Mouse (Mus musculus) embryonic facial prominence, embryonic 12.5 days (tissue): ENCODE measurements around the gene Chgb. TPM values are rescaled to one million over a fixed set of nuclear protein-coding genes. Genes with fewer than 3 reads are reported as not detected.

Experiments used
- ATAC-seq: fragments of 200-750 bp; cut with Nextera tagmentation; 2 replicates; pipeline ENCODE4 v1.8.0; 2017; ENCODE audit not compliant: insufficient number of reproducible peaks, insufficient read depth, low FRiP score, low TSS enrichment
- H3K27ac ChIP-seq: fragments of 300-500 bp; sonication (generic); 2 replicates; pipeline ENCODE4 v1.5.1; 2016; ENCODE audit warnings: mild to moderate bottlenecking
- H3K27me3 ChIP-seq: fragments of 300-500 bp; sonication (generic); 2 replicates; pipeline ENCODE4 v1.6.1; 2016; ENCODE audit warnings: mild to moderate bottlenecking, moderate library complexity
- H3K36me3 ChIP-seq: fragments of 300-500 bp; sonication (generic); 2 replicates; pipeline ENCODE4 v1.6.1; 2016; ENCODE audit warnings: mild to moderate bottlenecking
- H3K4me1 ChIP-seq: fragments of 300-500 bp; sonication (generic); 2 replicates; pipeline ENCODE4 v1.6.1; 2016
- H3K4me2 ChIP-seq: fragments of 300-500 bp; sonication (generic); replicated peaks from 2 replicates; pipeline ENCODE4 v1.6.1; 2016; ENCODE audit warnings: mild to moderate bottlenecking, moderate library complexity
- H3K4me3 ChIP-seq: fragments of 300-500 bp; sonication (generic); 2 replicates; pipeline ENCODE4 v1.5.1; 2016; ENCODE audit warnings: mild to moderate bottlenecking
- H3K9ac ChIP-seq: fragments of 300-500 bp; sonication (generic); 2 replicates; pipeline ENCODE4 v1.6.1; 2016; ENCODE audit warnings: mild to moderate bottlenecking, moderate library complexity
- H3K9me3 ChIP-seq: fragments of 300-500 bp; sonication (generic); 2 replicates; pipeline ENCODE4 v1.6.1; 2016; ENCODE audit warnings: mild to moderate bottlenecking, moderate library complexity
- WGBS: fragments of 180-500 bp; shearing (Covaris S2); methylation state at CpG from one replicate; pipeline ENCODE4 v1.1.7; 2016; 5-methylcytosine and 5-hydroxymethylcytosine counted together
- polyA plus RNA-seq: library from polyadenylated mRNA; unstranded; fragments of >200 nt; fragmentation: Nextera tagmentation; extraction: Ambion mirVana; gene quantifications from 2 replicates; pipeline ENCODE4 v1.2.1, GENCODE M21; 2016

Chgb gene
- polyA plus RNA-seq, 1 experiment from 2014 or later: 2.4 TPM

DNA sequence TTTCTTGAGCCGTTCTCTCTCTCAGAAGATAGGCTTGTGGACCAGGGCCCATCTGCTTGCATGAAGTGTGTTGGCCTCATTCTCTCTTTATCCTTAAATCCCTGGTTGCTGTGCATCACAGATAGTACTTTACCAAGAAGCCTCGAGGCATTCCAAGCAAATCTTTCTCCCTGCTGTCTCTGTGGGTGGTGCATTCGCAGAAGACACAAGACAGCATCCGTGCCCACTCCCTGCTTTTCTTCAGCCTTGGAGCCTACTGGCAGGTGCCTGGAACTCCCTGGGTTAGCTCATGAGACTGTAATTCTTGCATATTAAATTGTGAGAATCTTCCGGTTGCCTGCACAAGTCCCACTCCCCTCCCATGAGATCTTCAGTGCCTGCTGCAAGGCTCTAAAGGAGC lies 23.2 kb upstream of the Chgb start:
- Histone ChIP-seq H3K27ac (no peak overlapping the region), H3K4me2 (no peak overlapping the region), H3K4me3 (no peak overlapping the region), H3K36me3 (no peaks in the 10 kb centered on the region), H3K27me3 (no peaks in the 10 kb centered on the region), H3K9me3 (no peaks in the 10 kb centered on the region), H3K9ac (no peak overlapping the region), H3K4me1 (no peaks in the 10 kb centered on the region)
- WGBS: 73% methylated on average over 5 of the region's 5 CpGs
- ATAC-seq: no peak

DNA sequence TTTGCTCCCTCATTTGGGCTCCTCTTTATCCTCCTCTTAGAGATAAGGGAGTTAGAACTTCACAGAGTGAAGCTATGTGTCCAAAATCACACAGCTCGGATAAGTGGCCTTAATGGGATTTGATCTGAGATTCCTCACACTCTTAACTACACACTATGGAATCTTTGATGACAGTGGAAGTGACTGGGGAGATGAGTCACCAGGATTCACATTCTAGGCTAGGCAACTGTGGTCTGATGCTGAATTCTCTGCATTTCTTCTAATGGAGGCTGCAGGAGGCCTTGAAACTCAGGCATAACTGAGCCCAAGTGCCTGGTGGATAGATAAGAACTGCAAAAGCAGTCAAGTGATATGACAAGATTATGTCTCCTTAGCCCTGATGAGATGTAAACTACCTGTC lies 10.3 kb upstream of the Chgb start:
- ATAC-seq: no peak
- no peak overlapping the region for H3K4me3 ChIP-seq
- no peak overlapping the region for H3K9ac ChIP-seq
- H3K9me3 ChIP-seq: no peaks in the 10 kb centered on the region
- no peaks in the 10 kb centered on the region for H3K4me1 ChIP-seq
- H3K27ac ChIP-seq: no peak overlapping the region
- H3K36me3 ChIP-seq: no peaks in the 10 kb centered on the region
- H3K4me2 ChIP-seq: no peak overlapping the region
- H3K27me3 ChIP-seq: no peaks in the 10 kb centered on the region
- WGBS: 74% methylated on average over 1 of the region's 1 CpGs

DNA sequence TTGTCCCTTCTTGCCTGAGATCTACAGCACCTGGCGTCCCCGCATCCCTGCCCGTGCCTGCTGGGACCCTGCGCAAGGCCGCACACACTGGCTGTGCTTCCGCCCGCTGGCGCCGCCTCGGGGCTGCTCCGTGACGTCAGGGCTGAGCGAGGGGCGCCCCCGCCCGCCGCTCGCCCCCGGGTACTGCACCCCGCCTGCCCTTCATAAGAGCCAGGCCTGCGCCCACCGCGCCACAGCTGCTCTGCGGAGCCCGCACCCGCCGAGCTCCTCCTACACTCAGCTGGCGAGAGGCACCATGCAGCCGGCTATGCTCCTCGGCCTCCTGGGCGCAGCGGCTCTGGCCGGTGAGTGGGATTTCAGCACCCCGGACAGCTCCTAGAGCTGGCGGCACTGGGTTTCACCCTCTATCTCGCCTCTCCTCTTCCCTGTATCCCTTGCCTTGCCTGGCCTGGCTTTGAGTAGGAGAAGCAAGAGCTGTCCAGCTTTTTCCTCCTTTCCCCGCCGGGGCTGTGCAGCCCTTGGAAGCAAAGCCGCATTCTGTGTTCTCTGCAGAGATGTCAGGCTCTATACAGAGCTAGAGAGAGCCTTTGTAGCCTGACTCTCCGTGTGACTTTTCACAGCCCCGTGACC lies 476 bp downstream of the Chgb start:
- Histone ChIP-seq H3K4me3 (peak overlapping the region; percentile 40), H3K27me3 (peaks cover 8% of the 10 kb centered on the region; the same call in 1 of the 2 replicates), H3K9me3 (no peaks in the 10 kb centered on the region), H3K4me2 (peak overlapping the region; percentile 79), H3K27ac (0 out of 2 replicates have a peak overlapping the region, but pooled peaks have one; percentile 0), H3K9ac (no peak overlapping the region), H3K36me3 (no peaks in the 10 kb centered on the region), H3K4me1 (0 out of 2 replicates have a peak, but pooled peaks cover 4% of the 10 kb centered on the region)
- ATAC-seq: peak; percentile 99
- 1% methylated on average over 40 of the region's 41 CpGs for WGBS

DNA sequence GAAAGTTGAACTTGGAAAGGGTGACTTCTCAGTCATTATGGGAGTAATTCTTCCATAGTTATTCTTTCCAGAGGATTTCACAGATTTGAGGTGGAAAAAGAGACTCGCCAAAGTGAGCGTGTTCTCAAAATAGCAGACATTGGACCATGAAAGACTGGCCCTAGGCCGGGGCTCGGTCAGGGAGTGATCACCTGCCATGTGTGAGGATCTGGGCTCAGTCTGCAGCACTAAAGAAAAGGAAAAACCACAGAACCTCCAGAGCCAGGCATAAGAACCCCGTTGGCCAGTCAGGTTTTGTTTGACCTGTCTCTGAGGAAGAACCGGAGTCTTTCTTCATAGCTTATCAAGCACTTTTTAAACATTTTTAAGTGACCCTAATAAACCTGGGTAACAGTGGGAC lies 3.0 kb downstream of the Chgb start:
- Histone ChIP-seq H3K9ac (no peak overlapping the region), H3K4me3 (no peak overlapping the region), H3K4me1 (0 out of 2 replicates have a peak, but pooled peaks cover 4% of the 10 kb centered on the region), H3K27ac (no peak overlapping the region), H3K36me3 (no peaks in the 10 kb centered on the region), H3K27me3 (peaks cover 8% of the 10 kb centered on the region; the same call in 1 of the 2 replicates), H3K9me3 (no peaks in the 10 kb centered on the region), H3K4me2 (no peak overlapping the region)
- no peak for ATAC-seq
- WGBS: 81% methylated on average over 6 of the region's 6 CpGs

DNA sequence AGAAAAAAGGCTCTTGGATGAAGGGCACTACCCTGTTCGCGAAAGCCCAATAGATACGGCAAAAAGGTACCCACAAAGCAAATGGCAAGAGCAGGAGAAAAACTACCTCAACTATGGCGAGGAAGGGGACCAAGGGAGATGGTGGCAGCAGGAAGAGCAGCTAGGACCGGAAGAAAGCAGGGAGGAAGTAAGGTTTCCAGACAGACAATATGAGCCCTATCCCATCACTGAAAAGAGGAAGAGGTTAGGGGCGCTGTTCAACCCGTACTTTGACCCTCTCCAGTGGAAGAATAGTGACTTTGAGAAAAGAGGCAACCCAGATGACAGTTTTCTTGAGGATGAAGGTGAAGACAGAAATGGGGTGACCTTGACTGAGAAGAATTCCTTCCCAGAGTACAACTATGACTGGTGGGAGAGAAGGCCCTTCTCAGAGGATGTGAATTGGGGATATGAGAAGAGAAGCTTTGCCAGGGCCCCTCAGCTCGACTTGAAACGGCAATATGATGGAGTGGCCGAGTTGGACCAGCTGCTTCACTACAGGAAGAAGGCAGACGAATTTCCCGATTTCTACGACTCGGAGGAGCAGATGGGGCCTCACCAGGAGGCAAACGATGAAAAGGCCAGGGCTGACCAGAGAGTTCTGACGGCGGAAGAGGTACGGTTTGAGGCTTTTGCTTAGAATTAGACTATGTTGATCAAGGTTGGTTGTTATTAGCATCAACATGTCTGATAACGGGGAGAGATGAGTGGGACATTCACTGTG lies 12.5 kb downstream of the Chgb start:
- ATAC-seq: no peak
- Histone ChIP-seq H3K4me1 (no peaks in the 10 kb centered on the region), H3K4me3 (no peak overlapping the region), H3K9ac (no peak overlapping the region), H3K4me2 (no peak overlapping the region), H3K27me3 (no peaks in the 10 kb centered on the region), H3K27ac (no peak overlapping the region), H3K36me3 (no peaks in the 10 kb centered on the region), H3K9me3 (no peaks in the 10 kb centered on the region)
- 85% methylated on average over 19 of the region's 19 CpGs for WGBS

DNA sequence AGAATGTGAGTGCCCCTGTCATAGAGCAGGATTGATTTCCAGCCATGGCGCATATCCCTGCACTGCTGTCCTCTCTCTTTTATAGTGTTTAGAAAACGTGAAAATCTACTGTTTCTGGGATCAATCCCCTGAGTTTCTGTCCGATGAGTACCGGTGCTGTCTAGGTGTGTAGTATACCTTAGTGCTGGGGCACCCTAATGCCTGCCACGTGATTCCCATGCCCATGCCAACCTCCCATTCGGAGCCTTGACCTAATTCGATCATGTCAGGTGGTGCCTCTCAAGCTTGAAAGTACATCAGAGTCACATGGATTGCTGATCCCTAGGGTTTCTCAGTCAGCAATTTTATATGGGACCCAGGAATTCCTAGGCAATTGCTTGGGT lies 13.1 kb downstream of the Chgb start:
- Histone ChIP-seq H3K27ac (no peak overlapping the region), H3K36me3 (no peaks in the 10 kb centered on the region), H3K27me3 (no peaks in the 10 kb centered on the region), H3K9me3 (no peaks in the 10 kb centered on the region), H3K4me3 (no peak overlapping the region), H3K4me2 (no peak overlapping the region), H3K9ac (no peak overlapping the region), H3K4me1 (no peaks in the 10 kb centered on the region)
- no peak for ATAC-seq
- WGBS: 85% methylated on average over 7 of the region's 7 CpGs

DNA sequence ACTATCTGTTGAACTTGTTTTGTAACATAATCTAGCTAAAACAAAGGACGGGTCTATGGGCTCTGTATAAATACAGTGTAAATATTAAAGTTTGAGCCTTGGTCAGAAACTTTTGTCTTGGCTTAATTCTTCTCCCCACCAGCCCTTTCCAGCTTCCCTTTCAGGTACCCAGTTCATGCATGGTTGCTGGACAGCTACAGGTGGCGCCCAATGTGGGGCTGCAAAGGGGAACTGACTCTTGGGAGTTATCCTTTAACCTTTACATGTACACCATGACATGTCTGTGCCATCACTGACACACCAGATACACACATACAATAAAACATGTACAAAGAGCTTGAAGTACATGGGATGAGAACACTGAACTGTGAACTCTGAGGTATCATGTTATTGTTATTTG lies 21.9 kb downstream of the Chgb start:
- peaks cover 44% of the 10 kb centered on the region for H3K36me3 ChIP-seq
- H3K9me3 ChIP-seq: no peaks in the 10 kb centered on the region
- H3K27me3 ChIP-seq: no peaks in the 10 kb centered on the region
- H3K4me3 ChIP-seq: no peak overlapping the region
- no peak overlapping the region for H3K4me2 ChIP-seq
- ATAC-seq: no peak
- no peak overlapping the region for H3K9ac ChIP-seq
- H3K4me1 ChIP-seq: no peaks in the 10 kb centered on the region
- WGBS: 77% methylated on average over 2 of the region's 2 CpGs
- H3K27ac ChIP-seq: no peak overlapping the region

DNA sequence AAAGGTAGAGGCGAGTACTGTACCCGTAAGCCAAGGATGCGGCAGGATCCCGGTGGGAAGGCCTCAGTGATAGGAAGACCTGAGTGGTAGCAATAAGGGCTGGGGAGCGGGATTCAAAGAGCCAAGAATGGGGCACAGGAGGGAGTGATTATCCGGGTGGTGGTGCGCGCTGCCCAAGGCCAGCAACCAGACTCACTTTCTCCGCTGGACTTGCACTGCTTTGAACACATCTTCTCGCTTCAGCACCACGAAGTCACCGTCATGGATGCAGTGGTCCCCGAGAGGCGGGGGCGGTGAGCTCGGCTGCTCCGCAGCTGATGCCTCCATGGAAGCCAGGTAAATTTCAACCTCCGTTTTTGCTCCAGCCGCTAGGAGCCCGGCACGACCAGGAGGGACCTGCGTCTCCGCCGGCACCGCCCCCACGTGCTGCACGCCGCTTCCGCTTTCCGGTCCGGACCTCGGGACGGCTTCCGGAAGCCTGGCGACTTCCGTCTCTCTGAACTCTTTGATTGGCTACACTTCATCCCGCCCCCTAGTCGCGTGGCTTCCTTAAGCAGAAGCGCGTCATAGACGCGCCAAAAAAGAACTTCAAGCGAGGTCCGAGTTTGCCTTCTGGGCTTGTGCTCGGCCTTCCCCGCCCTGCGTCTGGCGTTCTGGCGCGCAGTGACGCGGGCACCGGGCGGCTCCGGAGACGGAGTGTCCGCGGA lies 34.7 kb downstream of the Chgb start, which contains the start of the genes Trmt6 and Mcm8:
Gene Trmt6 (minus strand): TSS at position 448 of the 707 bp plus-strand sequence.
Gene Mcm8 (plus strand): TSS at position 534 of the 707 bp plus-strand sequence.
- peaks cover 22% of the 10 kb centered on the region for H3K36me3 ChIP-seq
- H3K27ac ChIP-seq: peak within 1 kb of the TSS; percentile 80; the same call in 1 of the 2 replicates

DNA sequence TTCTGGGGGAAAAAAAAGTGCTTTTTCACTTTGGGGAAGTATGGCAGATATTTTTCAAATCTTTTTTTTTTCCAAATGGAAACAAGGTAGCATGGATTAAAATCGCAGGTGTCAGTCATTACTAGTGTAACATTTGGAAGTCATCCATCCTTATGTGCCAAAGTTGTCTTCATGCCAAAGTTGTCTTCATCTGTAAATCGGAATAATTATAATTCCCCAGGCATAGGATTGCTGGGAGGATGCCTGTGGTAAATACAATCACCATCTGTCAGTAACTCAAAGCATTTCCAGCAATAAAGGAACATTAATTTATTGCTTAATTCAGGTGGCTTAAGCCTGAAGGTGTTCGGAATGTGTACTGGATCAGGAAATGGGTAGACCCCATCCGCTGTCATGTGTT lies 60.0 kb downstream of the Chgb start:
- Histone ChIP-seq H3K27ac (no peak overlapping the region), H3K4me1 (no peaks in the 10 kb centered on the region), H3K27me3 (no peaks in the 10 kb centered on the region), H3K4me2 (no peak overlapping the region), H3K4me3 (no peak overlapping the region), H3K9me3 (no peaks in the 10 kb centered on the region), H3K9ac (no peak overlapping the region), H3K36me3 (peaks cover 21% of the 10 kb centered on the region)
- WGBS: 93% methylated on average over 4 of the region's 4 CpGs
- ATAC-seq: no peak

More for the DNA sequence above, 34.7 kb downstream of the Chgb start, which contains the start of the genes Trmt6 and Mcm8:
- H3K9ac ChIP-seq: peak within 1 kb of the TSS; percentile 76
- under 1% methylated on average over 59 of the region's 59 CpGs for WGBS
- peak within 1 kb of the TSS; percentile 63 for H3K4me2 ChIP-seq
- H3K4me1 ChIP-seq: peaks cover 10% of the 10 kb centered on the region
- ATAC-seq: peak; percentile 99
- H3K4me3 ChIP-seq: peak within 1 kb of the TSS; percentile 87
- H3K9me3 ChIP-seq: no peaks in the 10 kb centered on the region
- no peaks in the 10 kb centered on the region for H3K27me3 ChIP-seq
